28 mouse cellular contexts compared by ENCODE assay signal in genomic region chr13:102765216-102765615, GRCm38 (mm10).
A peak's percentile ranks its signal among the peaks of the same experiment; 100 is the strongest.
DNase-seq lines count a peak whose midpoint lies in the region; ATAC-seq and TF ChIP-seq lines count a peak whose summit lies in the region.
"Had no signal": no experiment of that assay in that cellular context is flagged by ENCODE, and none has a peak within 500 bp of the region (broad histone marks: within the 10 kb centered on the region; RNA-seq: fewer than 3 reads in every experiment).

No protein-coding gene starts in this region.

- H3K36me3 ChIP-seq in hindbrain, embryonic 11.5 days (ENCODE audit: control insufficient read depth, insufficient read depth, low read length): no peaks in the 10 kb centered on the region
- H3K36me3 ChIP-seq in hindbrain, embryonic 14.5 days (replicated peaks; ENCODE audit: control insufficient read depth, insufficient read depth): 0 out of 2 replicates have a peak, but pooled peaks cover 4% of the 10 kb centered on the region
- peaks cover 6% of the 10 kb centered on the region; the same call in 1 of the 2 replicates for H3K36me3 ChIP-seq in midbrain, postnatal 0 days (ENCODE audit: insufficient read depth, low read length)
- peaks cover 6% of the 10 kb centered on the region; the same call in 1 of the 2 replicates for H3K36me3 ChIP-seq in midbrain, embryonic 13.5 days
- no peaks in the 10 kb centered on the region for H3K36me3 ChIP-seq in forebrain, embryonic 16.5 days (ENCODE audit: control insufficient read depth, insufficient read depth)
- H3K36me3 ChIP-seq: hindbrain, embryonic 15.5 days had no signal

- DNase-seq in embryo, embryonic 11 days: peak; percentile 35
- DNase-seq in embryo, embryonic 9.5 days (ENCODE audit: extremely low spot score): no peak
- peak; percentile 39 for DNase-seq in hindbrain, embryonic 11.5 days (ENCODE audit: low spot score)
- DNase-seq in hindbrain, embryonic 14.5 days (ENCODE audit: low spot score): no peak
- DNase-seq in midbrain, postnatal 0 days (ENCODE audit: low spot score): peak; percentile 23
- no peak for DNase-seq in gastrocnemius, adult 8-10 months (ENCODE audit: low spot score in 2 of 2)
- DNase-seq: adrenal gland, postnatal 25 days; cerebellum, adult 11 months; cerebellum, adult 9-11 months; gastrocnemius, adult 2 months; heart, postnatal 10 days; kidney, adult 9 months; kidney, postnatal 14 days; liver, postnatal 0 days; lung, postnatal 10 days; thymus, adult 2 months; thymus, postnatal 4 days had no signal

- ATAC-seq in hindbrain, embryonic 11.5 days (ENCODE audit: low FRiP score): peak; percentile 54; the same call in 1 of the 2 replicates
- no peak; the same call in 1 of the 2 replicates for ATAC-seq in hindbrain, embryonic 14.5 days (ENCODE audit: low FRiP score)
- ATAC-seq in midbrain, postnatal 0 days (ENCODE audit: low FRiP score): no peak
- ATAC-seq in midbrain, embryonic 13.5 days: no peak
- peak; percentile 44 for ATAC-seq in forebrain, embryonic 16.5 days
- ATAC-seq: intestine, embryonic 16.5 days; liver, postnatal 0 days had no signal

- no peak overlapping the region for H3K4me2 ChIP-seq in hindbrain, embryonic 11.5 days (replicated peaks; ENCODE audit: low read depth, low read length)
- H3K4me2 ChIP-seq in hindbrain, embryonic 14.5 days (replicated peaks): no peak overlapping the region
- H3K4me2 ChIP-seq in midbrain, postnatal 0 days (ENCODE audit: low read depth, low read length, poor library complexity, severe bottlenecking): no peak overlapping the region
- no peak overlapping the region for H3K4me2 ChIP-seq in midbrain, embryonic 13.5 days (replicated peaks)
- H3K4me2 ChIP-seq in forebrain, embryonic 16.5 days (ENCODE audit: low read length): no peak overlapping the region
- H3K4me2 ChIP-seq: embryonic facial prominence, embryonic 13.5 days; heart, embryonic 12.5 days; hindbrain, embryonic 15.5 days; limb, embryonic 12.5 days; liver, embryonic 11.5 days; stomach, embryonic 15.5 days had no signal

- 0 out of 2 replicates have a peak, but pooled peaks cover 2% of the 10 kb centered on the region for H3K4me1 ChIP-seq in hindbrain, embryonic 11.5 days (replicated peaks; ENCODE audit: control insufficient read depth, insufficient read depth, low read length)
- H3K4me1 ChIP-seq in hindbrain, embryonic 14.5 days (replicated peaks; ENCODE audit: control insufficient read depth, insufficient read depth, low read length): peaks cover 25% of the 10 kb centered on the region
- no peaks in the 10 kb centered on the region for H3K4me1 ChIP-seq in midbrain, postnatal 0 days (ENCODE audit: insufficient read depth, low read length)
- H3K4me1 ChIP-seq in midbrain, embryonic 13.5 days (replicated peaks): peaks cover 28% of the 10 kb centered on the region
- peaks cover 11% of the 10 kb centered on the region for H3K4me1 ChIP-seq in forebrain, embryonic 16.5 days (replicated peaks; ENCODE audit: control insufficient read depth, insufficient read depth, low read length)
- H3K4me1 ChIP-seq: stomach, embryonic 15.5 days had no signal

- 50% methylated on average over 11 of the region's 11 CpGs for WGBS in hindbrain, embryonic 11.5 days
- 23% methylated on average over 11 of the region's 11 CpGs for WGBS in hindbrain, embryonic 14.5 days
- 27% methylated on average over 11 of the region's 11 CpGs for WGBS in midbrain, postnatal 0 days
- 44% methylated on average over 11 of the region's 11 CpGs for WGBS in midbrain, embryonic 13.5 days
- WGBS in forebrain, embryonic 16.5 days: 53% methylated on average over 11 of the region's 11 CpGs

- no peak overlapping the region for H3K4me3 ChIP-seq in hindbrain, embryonic 11.5 days (ENCODE audit: low read depth, low read length)
- no peak overlapping the region for H3K4me3 ChIP-seq in hindbrain, embryonic 14.5 days (replicated peaks; ENCODE audit: low read length)
- no peak overlapping the region for H3K4me3 ChIP-seq in midbrain, postnatal 0 days (ENCODE audit: low read depth, low read length)
- H3K4me3 ChIP-seq in midbrain, embryonic 13.5 days (replicated peaks): no peak overlapping the region
- H3K4me3 ChIP-seq in forebrain, embryonic 16.5 days (replicated peaks; ENCODE audit: low read length): no peak overlapping the region
- H3K4me3 ChIP-seq: embryonic facial prominence, embryonic 13.5 days; erythroblast, embryonic 14.5 days; gastrocnemius, adult 2 months; heart, embryonic 12.5 days; hindbrain, embryonic 15.5 days; layer of hippocampus, adult 2 months; limb, embryonic 12.5 days; stomach, embryonic 15.5 days had no signal

- H3K9ac ChIP-seq in hindbrain, embryonic 11.5 days (ENCODE audit: low read depth, low read length): no peak overlapping the region
- H3K9ac ChIP-seq in hindbrain, embryonic 14.5 days: no peak overlapping the region
- H3K9ac ChIP-seq in midbrain, postnatal 0 days (replicated peaks; ENCODE audit: low read length, poor library complexity, severe bottlenecking): no peak overlapping the region
- H3K9ac ChIP-seq in midbrain, embryonic 13.5 days (replicated peaks): no peak overlapping the region
- H3K9ac ChIP-seq in forebrain, embryonic 16.5 days (replicated peaks; ENCODE audit: low read depth, low read length): no peak overlapping the region
- H3K9ac ChIP-seq: embryonic facial prominence, embryonic 13.5 days; heart, embryonic 12.5 days; hindbrain, embryonic 15.5 days; limb, embryonic 12.5 days; liver, postnatal 0 days; stomach, embryonic 15.5 days had no signal

- H3K27ac ChIP-seq in hindbrain, embryonic 11.5 days (ENCODE audit: low read depth, low read length): no peak overlapping the region
- no peak overlapping the region for H3K27ac ChIP-seq in hindbrain, embryonic 14.5 days
- H3K27ac ChIP-seq in midbrain, postnatal 0 days (ENCODE audit: low read depth, low read length): no peak overlapping the region
- H3K27ac ChIP-seq in midbrain, embryonic 13.5 days: no peak overlapping the region
- no peak overlapping the region for H3K27ac ChIP-seq in forebrain, embryonic 16.5 days (ENCODE audit: low read length)
- H3K27ac ChIP-seq: embryonic facial prominence, embryonic 13.5 days; gastrocnemius, adult 2 months; hindbrain, embryonic 15.5 days; layer of hippocampus, adult 2 months; limb, embryonic 12.5 days; stomach, embryonic 15.5 days had no signal

- no peaks in the 10 kb centered on the region for H3K27me3 ChIP-seq in hindbrain, embryonic 11.5 days (ENCODE audit: control insufficient read depth, insufficient read depth, low read length)
- H3K27me3 ChIP-seq in hindbrain, embryonic 14.5 days (ENCODE audit: control insufficient read depth, insufficient read depth, low read length): no peaks in the 10 kb centered on the region
- H3K27me3 ChIP-seq in midbrain, postnatal 0 days (ENCODE audit: insufficient read depth, low read length): no peaks in the 10 kb centered on the region
- H3K27me3 ChIP-seq in midbrain, embryonic 13.5 days: no peaks in the 10 kb centered on the region
- H3K27me3 ChIP-seq in forebrain, embryonic 16.5 days (replicated peaks; ENCODE audit: control insufficient read depth, insufficient read depth, low read length): no peaks in the 10 kb centered on the region
- H3K27me3 ChIP-seq: embryonic facial prominence, embryonic 13.5 days; heart, embryonic 12.5 days; hindbrain, embryonic 15.5 days; limb, embryonic 12.5 days; stomach, embryonic 15.5 days had no signal

- TF ChIP-seq CTCF in midbrain, postnatal 0 days (IDR thresholded peaks at IDR 0.05): no peak

- no peaks in the 10 kb centered on the region for H3K9me3 ChIP-seq in hindbrain, embryonic 11.5 days (ENCODE audit: control insufficient read depth, low read length)
- H3K9me3 ChIP-seq in hindbrain, embryonic 14.5 days (ENCODE audit: control insufficient read depth, low read length): no peaks in the 10 kb centered on the region
- no peaks in the 10 kb centered on the region for H3K9me3 ChIP-seq in midbrain, postnatal 0 days (ENCODE audit: low read length)
- no peaks in the 10 kb centered on the region for H3K9me3 ChIP-seq in midbrain, embryonic 13.5 days
- no peaks in the 10 kb centered on the region for H3K9me3 ChIP-seq in forebrain, embryonic 16.5 days (ENCODE audit: control insufficient read depth, low read length)
- H3K9me3 ChIP-seq: embryonic facial prominence, embryonic 13.5 days; heart, embryonic 12.5 days; hindbrain, embryonic 15.5 days; limb, embryonic 12.5 days; stomach, embryonic 15.5 days had no signal

Comparison
In these comparisons a context has a peak if more than half of its experiments do, and no peak if none do; other contexts are left out.
1. DNase-seq: peak in embryo, embryonic 11 days (single experiment), hindbrain, embryonic 11.5 days (single experiment) and midbrain, postnatal 0 days (single experiment); none in embryo, embryonic 9.5 days (single experiment), hindbrain, embryonic 14.5 days (single experiment) and gastrocnemius, adult 8-10 months (0 of 2).
2. ATAC-seq: peak in hindbrain, embryonic 11.5 days (single experiment) and forebrain, embryonic 16.5 days (single experiment); none in hindbrain, embryonic 14.5 days (single experiment), midbrain, postnatal 0 days (single experiment) and midbrain, embryonic 13.5 days (single experiment).